Mouse (Mus musculus) forebrain, embryonic 12.5 days (tissue): ENCODE results near the gene Supt7l. TPM values are rescaled to one million over a fixed set of nuclear protein-coding genes. Genes with fewer than 3 reads are reported as not detected.
"Not testable (repeated sequence)": the region's sequence is repeated elsewhere in the genome, so short reads cannot be mapped to it uniquely, and the experiment has no call there.

ENCODE experiments used
- ATAC-seq: fragments of 200-750 bp; cut with Nextera tagmentation; 2 replicates; pipeline ENCODE4 v1.8.0; 2017; ENCODE audit warnings: moderate TSS enrichment; ENCODE audit not compliant: low FRiP score
- H3K27ac ChIP-seq: fragments of 300-500 bp; sonication (generic); 2 replicates; pipeline ENCODE4 v1.5.1; 2016; ENCODE audit warnings: mild to moderate bottlenecking
- H3K27me3 ChIP-seq: fragments of 300-500 bp; sonication (generic); 2 replicates; pipeline ENCODE4 v1.6.1; 2016; ENCODE audit warnings: mild to moderate bottlenecking
- H3K36me3 ChIP-seq: fragments of 300-500 bp; sonication (generic); replicated peaks from 2 replicates; pipeline ENCODE4 v1.6.1; 2016; ENCODE audit warnings: mild to moderate bottlenecking
- H3K4me1 ChIP-seq: fragments of 300-500 bp; sonication (generic); 2 replicates; pipeline ENCODE4 v1.6.1; 2016
- H3K4me2 ChIP-seq: fragments of 300-500 bp; sonication (generic); 2 replicates; pipeline ENCODE4 v1.6.1; 2016; ENCODE audit warnings: mild to moderate bottlenecking, moderate library complexity
- H3K4me3 ChIP-seq: fragments of 300-500 bp; sonication (generic); replicated peaks from 2 replicates; pipeline ENCODE4 v1.5.1; 2016; ENCODE audit warnings: mild to moderate bottlenecking
- H3K9ac ChIP-seq: fragments of 300-500 bp; sonication (generic); 2 replicates; pipeline ENCODE4 v1.6.1; 2016; ENCODE audit warnings: mild to moderate bottlenecking
- H3K9me3 ChIP-seq: fragments of 300-500 bp; sonication (generic); 2 replicates; pipeline ENCODE4 v1.6.1; 2016
- WGBS: fragments of 180-500 bp; shearing (Covaris S2); methylation state at CpG from one replicate; pipeline ENCODE4 v1.1.7; 2016; 5-methylcytosine and 5-hydroxymethylcytosine counted together
- polyA plus RNA-seq: library from polyadenylated mRNA; unstranded; fragments of >200 nt; fragmentation: Nextera tagmentation; extraction: Ambion mirVana; gene quantifications from 2 replicates; pipeline ENCODE4 v1.2.1, GENCODE M21; 2016

The Supt7l gene
- 29.8 and 30.1 TPM in 2 replicates for polyA plus RNA-seq

DNA sequence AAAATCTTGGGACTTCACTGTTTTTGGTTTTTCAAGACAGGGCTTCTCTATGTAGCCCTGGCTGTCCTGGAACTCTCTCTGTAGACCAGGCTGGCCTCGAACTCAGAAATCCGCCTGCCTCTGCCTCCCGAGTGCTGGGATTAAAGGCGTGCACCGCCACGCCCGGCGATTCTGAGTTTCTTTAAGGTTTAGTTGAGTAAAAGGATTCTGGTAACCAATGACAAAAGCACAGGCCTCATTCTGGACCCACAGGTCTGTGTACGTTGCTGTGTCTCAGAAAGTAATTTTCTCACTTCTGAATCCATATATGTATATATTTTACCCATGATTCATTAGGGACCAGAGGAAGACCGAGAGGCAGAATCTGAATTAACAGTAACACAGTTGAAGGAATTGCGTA lies at the start of gene Supt7l:
Supt7l (minus strand) TSS at position 101 of the 400 bp plus-strand sequence.
- peak within 1 kb of the TSS; percentile 83 for H3K9ac ChIP-seq
- peak within 1 kb of the TSS; percentile 75 for H3K4me2 ChIP-seq
- peaks cover 39% of the 10 kb centered on the region for H3K36me3 ChIP-seq
- H3K27ac ChIP-seq: peak within 1 kb of the TSS; percentile 87
- not testable (repeated sequence) for ATAC-seq, H3K27me3 ChIP-seq, H3K9me3 ChIP-seq
- H3K4me3 ChIP-seq: peak within 1 kb of the TSS; percentile 98
- WGBS: 85% methylated on average over 11 of the region's 11 CpGs
- H3K4me1 ChIP-seq: peaks cover 25% of the 10 kb centered on the region

DNA sequence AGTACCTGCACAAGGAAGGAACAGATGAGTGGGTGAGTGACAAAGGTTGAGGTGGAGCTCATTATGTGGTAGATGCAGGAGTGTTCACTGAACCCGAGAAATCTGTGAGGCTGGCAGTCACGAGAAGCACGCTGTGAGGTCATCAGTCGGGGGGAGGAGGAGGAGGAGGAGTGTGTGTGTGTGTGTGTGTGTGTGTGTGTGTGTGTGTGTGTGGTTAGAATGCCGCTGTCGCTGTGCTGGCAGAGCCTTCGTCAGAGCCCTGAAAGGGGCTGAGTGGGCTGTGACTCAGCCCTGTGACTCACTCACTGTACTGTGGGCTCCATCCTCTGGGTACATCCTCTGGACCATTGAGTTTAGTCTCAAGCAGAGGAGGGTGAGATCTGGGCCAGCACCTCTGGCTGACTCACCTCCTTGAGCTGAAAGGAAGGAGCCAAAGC lies 49.0 kb upstream of the Supt7l start:
- no peak overlapping the region for H3K27ac ChIP-seq
- no peaks in the 10 kb centered on the region for H3K4me1 ChIP-seq
- ATAC-seq: no peak
- no peak overlapping the region for H3K4me2 ChIP-seq
- WGBS: 83% methylated on average over 6 of the region's 7 CpGs
- H3K36me3 ChIP-seq: no peaks in the 10 kb centered on the region
- H3K27me3 ChIP-seq: no peaks in the 10 kb centered on the region
- H3K9ac ChIP-seq: no peak overlapping the region
- H3K9me3 ChIP-seq: no peaks in the 10 kb centered on the region
- H3K4me3 ChIP-seq: no peak overlapping the region

DNA sequence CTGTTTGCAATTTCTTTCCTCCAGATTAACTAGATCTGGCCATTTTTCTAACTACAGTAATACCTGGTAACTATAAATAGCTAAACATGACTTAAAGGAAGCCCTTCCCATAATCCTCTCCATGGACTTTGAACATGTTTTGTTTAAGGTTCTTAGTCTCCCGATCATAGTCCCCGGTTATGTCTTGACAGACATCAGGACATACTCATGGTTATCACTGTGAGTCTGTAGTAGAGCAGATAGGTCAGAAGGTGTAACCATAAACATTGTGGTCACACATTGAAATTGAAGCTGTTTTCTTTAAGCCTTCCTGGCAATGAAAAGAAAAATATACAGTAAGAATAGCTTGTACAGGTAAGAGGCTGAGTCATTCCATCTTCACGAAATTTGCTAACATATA lies 46.1 kb upstream of the Supt7l start:
- Histone ChIP-seq H3K9me3 (no peaks in the 10 kb centered on the region), H3K27ac (no peak overlapping the region), H3K4me3 (no peak overlapping the region), H3K9ac (no peak overlapping the region), H3K4me1 (peaks cover 11% of the 10 kb centered on the region; the same call in 1 of the 2 replicates), H3K27me3 (no peaks in the 10 kb centered on the region), H3K36me3 (no peaks in the 10 kb centered on the region), H3K4me2 (no peak overlapping the region)
- ATAC-seq: no peak
- WGBS: 92% methylated on average over 3 of the region's 3 CpGs

DNA sequence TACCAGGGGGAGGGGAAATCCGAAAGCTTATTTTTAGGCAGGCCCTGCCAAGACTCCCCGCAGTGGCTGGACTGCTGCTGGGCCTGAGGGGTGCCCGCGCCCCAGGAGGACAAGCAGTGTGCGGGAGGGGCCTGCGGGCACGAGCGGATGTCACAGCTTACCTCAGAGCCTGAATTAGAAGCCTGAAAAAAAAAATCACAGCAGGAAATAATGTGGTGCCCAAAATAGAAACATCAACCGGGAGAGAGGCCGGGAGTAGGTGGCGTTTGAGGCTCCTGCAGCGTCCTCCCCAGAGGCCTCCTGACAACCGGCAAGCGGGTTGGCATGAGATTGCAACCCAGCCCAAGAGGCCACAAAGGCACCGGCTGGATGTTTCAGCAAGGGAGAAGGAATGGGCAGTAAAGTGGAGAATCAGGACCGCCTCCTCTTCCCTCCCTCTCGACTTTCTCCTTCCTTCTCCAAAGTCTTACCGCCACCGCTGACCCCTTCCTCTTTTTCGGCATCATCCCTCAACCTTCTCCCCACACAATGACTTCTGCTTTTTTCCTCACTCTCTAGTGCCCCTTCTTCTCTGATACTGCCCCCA lies 43.5 kb upstream of the Supt7l start:
- H3K27ac ChIP-seq: no peak overlapping the region

DNA sequence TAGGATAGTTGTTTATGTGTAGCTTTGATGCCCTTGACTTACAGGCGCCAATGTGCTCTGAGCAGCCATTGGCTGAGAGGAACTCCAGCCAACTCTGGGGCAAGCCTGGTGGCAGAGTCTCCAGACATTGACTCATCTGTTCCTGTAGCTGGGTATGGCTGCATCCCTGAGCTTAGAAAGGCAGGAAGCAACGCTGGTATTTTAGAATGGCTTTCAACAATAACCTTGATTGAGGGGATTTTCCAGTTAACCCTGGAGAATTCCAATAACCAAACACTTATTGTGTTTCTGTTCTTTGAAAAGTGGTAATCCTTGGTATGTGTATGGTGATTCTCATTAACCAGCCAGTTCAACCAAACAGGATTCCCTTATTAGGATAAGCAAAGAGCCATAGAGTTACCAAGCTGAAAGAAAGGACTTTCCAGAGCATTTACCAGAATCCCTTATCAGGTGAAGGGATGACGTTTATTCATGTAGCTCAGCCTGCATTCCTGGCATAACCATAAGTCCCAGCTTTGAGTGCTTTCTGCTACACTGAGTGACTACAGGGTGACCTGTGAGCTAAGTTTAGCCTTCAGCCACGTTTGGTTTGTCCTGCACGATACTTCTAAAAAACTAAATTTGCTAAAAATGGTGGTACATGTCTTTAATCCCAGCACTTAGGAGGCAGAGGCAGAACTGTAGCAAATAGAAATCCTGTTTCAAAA lies 40.5 kb upstream of the Supt7l start:
- Histone ChIP-seq H3K9ac (no peak overlapping the region), H3K4me3 (no peak overlapping the region), H3K4me2 (no peak overlapping the region), H3K9me3 (no peaks in the 10 kb centered on the region), H3K27me3 (no peaks in the 10 kb centered on the region), H3K4me1 (peaks cover 11% of the 10 kb centered on the region; the same call in 1 of the 2 replicates), H3K36me3 (no peaks in the 10 kb centered on the region), H3K27ac (no peak overlapping the region)
- WGBS: 76% methylated on average over 5 of the region's 5 CpGs
- ATAC-seq: no peak

More for the DNA sequence above, 43.5 kb upstream of the Supt7l start:
- Histone ChIP-seq H3K27me3 (no peaks in the 10 kb centered on the region), H3K4me2 (no peak overlapping the region), H3K4me1 (peaks cover 11% of the 10 kb centered on the region; the same call in 1 of the 2 replicates), H3K9me3 (no peaks in the 10 kb centered on the region), H3K9ac (no peak overlapping the region), H3K36me3 (no peaks in the 10 kb centered on the region), H3K4me3 (no peak overlapping the region)
- 21% methylated on average over 20 of the region's 20 CpGs for WGBS
- ATAC-seq: no peak

DNA sequence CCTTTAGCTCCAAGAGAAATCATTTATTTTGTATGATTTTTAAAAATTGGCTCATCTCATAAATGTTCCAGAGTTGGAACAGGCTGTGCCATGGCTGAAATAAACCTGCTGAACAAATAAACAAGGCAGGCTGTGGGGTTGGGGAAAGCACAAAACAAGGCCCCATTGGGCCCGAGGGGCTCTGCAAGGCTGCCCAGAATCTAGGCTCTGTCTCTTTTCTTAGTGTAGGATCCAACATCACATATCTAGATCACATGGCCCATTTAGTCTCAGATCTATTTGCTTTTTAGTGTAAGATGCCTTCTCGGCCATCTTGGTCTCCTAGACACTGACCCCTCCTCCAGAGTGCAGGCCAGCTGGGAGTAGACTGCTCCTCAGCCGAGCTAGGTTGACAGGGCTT lies 38.9 kb upstream of the Supt7l start:
- Histone ChIP-seq H3K4me1 (peaks cover 10% of the 10 kb centered on the region; the same call in 1 of the 2 replicates), H3K36me3 (peaks cover 7% of the 10 kb centered on the region; the same call in 1 of the 2 replicates), H3K4me3 (no peak overlapping the region), H3K27ac (no peak overlapping the region), H3K4me2 (no peak overlapping the region), H3K9me3 (no peaks in the 10 kb centered on the region), H3K9ac (no peak overlapping the region), H3K27me3 (no peaks in the 10 kb centered on the region)
- WGBS: 74% methylated on average over 3 of the region's 3 CpGs
- ATAC-seq: no peak

DNA sequence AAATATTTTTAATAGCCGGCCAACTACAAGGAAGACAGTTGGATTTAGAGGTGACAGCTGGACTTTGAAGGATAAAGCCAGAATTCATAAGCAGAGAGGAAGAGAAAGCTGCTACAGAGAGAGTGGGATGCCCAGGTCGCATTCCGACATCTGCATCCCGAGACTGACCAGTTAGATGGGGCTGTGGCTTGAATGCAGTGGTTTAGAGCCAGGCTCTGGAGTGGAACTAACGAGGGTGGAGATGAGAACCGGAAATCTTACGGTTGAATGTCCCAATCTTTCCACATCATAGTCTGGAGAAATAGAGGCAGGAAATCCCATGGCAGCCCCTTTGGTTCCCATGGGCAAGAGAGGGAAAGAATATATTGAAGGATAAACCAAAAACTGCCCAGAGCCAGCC lies 38.4 kb upstream of the Supt7l start:
- WGBS: 70% methylated on average over 7 of the region's 7 CpGs
- H3K27ac ChIP-seq: no peak overlapping the region

DNA sequence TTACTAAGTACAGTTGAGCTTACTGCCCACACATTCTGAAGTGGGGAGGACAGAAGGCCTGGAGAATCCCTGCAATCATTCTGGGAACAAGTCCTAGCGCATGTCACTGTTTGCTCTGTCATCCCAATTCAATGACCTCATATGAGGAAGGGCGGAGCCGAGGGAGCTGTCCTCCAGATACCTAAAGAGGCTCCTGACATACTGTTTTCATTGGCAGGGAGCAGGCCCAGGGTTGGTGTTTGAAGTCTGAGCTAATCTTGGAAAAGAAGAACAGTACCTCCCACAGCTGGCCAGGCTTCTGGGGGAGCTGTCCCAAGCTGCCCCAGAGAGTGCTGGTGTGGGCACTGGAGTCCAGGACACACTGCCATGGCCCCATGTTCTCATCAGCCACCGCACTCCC lies 37.4 kb upstream of the Supt7l start:
- Histone ChIP-seq H3K4me1 (no peaks in the 10 kb centered on the region), H3K4me2 (no peak overlapping the region), H3K27me3 (no peaks in the 10 kb centered on the region), H3K27ac (no peak overlapping the region), H3K9me3 (no peaks in the 10 kb centered on the region), H3K36me3 (peaks cover 14% of the 10 kb centered on the region), H3K4me3 (no peak overlapping the region), H3K9ac (no peak overlapping the region)
- ATAC-seq: no peak
- 91% methylated on average over 4 of the region's 4 CpGs for WGBS

More for the DNA sequence above, 38.4 kb upstream of the Supt7l start:
- no peaks in the 10 kb centered on the region for H3K9me3 ChIP-seq
- no peak overlapping the region for H3K4me2 ChIP-seq
- ATAC-seq: no peak
- H3K9ac ChIP-seq: no peak overlapping the region
- H3K4me3 ChIP-seq: no peak overlapping the region
- peaks cover 6% of the 10 kb centered on the region; the same call in 1 of the 2 replicates for H3K4me1 ChIP-seq
- H3K36me3 ChIP-seq: peaks cover 7% of the 10 kb centered on the region; the same call in 1 of the 2 replicates
- H3K27me3 ChIP-seq: no peaks in the 10 kb centered on the region

DNA sequence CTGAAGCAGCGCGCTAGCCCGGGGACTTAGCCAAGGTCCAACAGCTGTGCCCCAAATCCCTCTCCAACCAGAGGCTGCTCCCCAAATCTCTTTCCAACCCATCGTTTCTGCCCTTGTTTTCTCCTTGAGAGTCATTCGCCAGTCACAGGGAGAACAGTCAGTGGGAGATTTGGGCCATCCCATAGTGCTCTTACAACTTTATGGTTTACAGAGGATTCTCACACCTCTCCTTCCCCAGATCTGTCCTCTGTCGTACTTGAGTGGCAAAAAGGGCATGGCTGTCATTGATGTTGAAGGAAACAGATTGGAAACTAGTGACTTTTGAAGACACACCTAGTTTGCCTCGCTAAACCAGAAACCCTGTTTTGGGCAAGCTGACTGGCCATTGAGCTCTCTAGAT lies 36.3 kb upstream of the Supt7l start:
- Histone ChIP-seq H3K9me3 (no peaks in the 10 kb centered on the region), H3K36me3 (peaks cover 23% of the 10 kb centered on the region), H3K4me3 (no peak overlapping the region), H3K9ac (no peak overlapping the region), H3K27me3 (no peaks in the 10 kb centered on the region), H3K4me1 (no peaks in the 10 kb centered on the region), H3K27ac (no peak overlapping the region), H3K4me2 (no peak overlapping the region)
- WGBS: 50% methylated on average over 7 of the region's 7 CpGs
- no peak for ATAC-seq

DNA sequence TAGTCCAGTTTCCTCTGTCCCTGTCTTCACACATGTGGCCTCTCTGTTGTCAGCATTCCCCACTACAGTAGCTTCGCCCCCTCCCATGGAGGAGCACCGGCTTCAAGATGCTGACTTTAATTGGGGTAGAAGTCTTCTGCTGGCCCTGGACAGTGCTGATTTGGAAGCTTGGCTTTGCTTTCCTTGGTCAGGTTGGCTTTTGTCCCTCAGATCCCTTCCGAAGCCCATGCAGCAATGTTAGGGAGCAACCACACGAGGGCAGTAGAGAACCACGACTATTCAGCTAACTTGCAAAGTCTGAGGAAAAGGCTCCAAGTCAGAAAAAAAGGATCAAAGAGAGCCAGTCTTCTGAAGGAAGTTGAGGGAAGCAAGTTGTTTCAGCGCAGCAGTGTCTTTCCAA lies 35.9 kb upstream of the Supt7l start:
- Histone ChIP-seq H3K27ac (no peak overlapping the region), H3K4me3 (no peak overlapping the region), H3K27me3 (no peaks in the 10 kb centered on the region), H3K4me1 (no peaks in the 10 kb centered on the region), H3K4me2 (no peak overlapping the region), H3K9ac (no peak overlapping the region), H3K36me3 (peaks cover 23% of the 10 kb centered on the region), H3K9me3 (no peaks in the 10 kb centered on the region)
- ATAC-seq: no peak
- 10% methylated on average over 6 of the region's 6 CpGs for WGBS

DNA sequence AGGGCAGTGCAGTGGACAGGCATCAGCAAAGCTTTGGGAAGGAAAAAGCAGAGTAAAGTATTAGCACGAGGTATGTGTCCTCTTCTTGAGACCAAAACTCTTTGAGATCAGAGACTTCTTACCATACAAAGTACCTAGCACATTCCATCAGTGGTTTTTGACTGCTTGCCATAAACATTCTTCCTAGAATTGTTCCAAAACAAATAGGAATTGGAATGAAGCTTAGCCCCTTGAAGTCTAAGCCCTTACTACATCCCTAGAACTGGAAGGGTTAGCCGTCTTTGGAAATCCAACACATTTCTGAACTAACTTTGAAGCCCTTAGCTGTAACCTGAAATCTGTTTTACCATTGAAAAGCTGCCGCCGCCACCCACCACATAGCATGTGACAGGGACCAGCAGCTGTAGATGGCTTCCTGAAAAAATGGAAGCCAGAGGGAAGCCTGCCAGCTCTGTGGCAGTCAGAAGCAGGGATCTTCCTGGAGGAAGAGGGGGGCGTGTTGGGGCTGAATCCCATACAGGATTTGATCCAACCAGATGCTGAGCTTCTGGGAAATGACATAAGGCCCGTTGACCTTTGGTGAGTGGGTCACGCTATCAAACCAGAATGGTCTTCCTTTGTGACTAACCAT lies 34.5 kb upstream of the Supt7l start:
- 92% methylated on average over 7 of the region's 7 CpGs for WGBS
- peaks cover 31% of the 10 kb centered on the region for H3K36me3 ChIP-seq

DNA sequence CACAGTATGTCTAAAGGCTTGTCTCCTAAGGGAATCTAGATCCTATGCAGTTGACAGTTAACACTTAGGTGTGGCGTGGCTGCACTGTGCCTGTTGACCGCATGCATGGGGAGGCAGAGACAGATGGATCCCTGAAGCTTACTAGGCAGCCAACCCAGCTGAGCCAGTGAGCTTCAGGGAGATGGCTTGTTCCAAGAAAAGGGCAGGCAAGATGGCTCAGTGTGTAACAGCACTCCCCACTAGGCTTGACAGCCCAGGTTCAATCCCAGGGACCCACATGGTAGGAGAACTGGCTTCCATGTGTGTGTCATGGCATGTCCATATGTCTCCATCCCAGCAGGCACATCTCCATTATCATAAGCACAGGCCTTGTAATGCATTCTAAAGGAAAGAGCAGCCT lies 32.7 kb upstream of the Supt7l start:
- ATAC-seq: no peak
- H3K9me3 ChIP-seq: no peaks in the 10 kb centered on the region
- peaks cover 38% of the 10 kb centered on the region for H3K36me3 ChIP-seq
- no peak overlapping the region for H3K4me3 ChIP-seq
- WGBS: 97% methylated on average over 2 of the region's 2 CpGs
- H3K9ac ChIP-seq: no peak overlapping the region
- no peaks in the 10 kb centered on the region for H3K27me3 ChIP-seq
- H3K27ac ChIP-seq: no peak overlapping the region
- H3K4me2 ChIP-seq: no peak overlapping the region
- H3K4me1 ChIP-seq: no peaks in the 10 kb centered on the region

More for the DNA sequence above, 34.5 kb upstream of the Supt7l start:
- Histone ChIP-seq H3K27me3 (no peaks in the 10 kb centered on the region), H3K4me2 (no peak overlapping the region), H3K9ac (no peak overlapping the region), H3K4me1 (no peaks in the 10 kb centered on the region), H3K4me3 (no peak overlapping the region), H3K9me3 (no peaks in the 10 kb centered on the region), H3K27ac (no peak overlapping the region)
- no peak for ATAC-seq
